Mouse (Mus musculus) heart, postnatal 14 days (tissue): Measurements from ENCODE around the gene Rsbn1. TPM values are rescaled to one million over a fixed set of nuclear protein-coding genes. Genes with fewer than 3 reads are reported as not detected.
A peak's percentile ranks its signal among the peaks of the same experiment; 100 is the strongest.

Experiments
- DNase-seq, 2 experiments: peaks; one replicate each; pipeline ENCODE4 v3.0.0; 2021 to 2022
- intact Hi-C: fragments of 180-260 bp; cut with DNase I; formaldehyde crosslinking; loops from one replicate; pipeline ENCODE4 v1.15.1; 2025
- total RNA-seq, 2 experiments: library from RNA; stranded (reverse); gene quantifications; 2 replicates each; pipeline ENCODE4 v1.2.3; 2021

Rsbn1 gene
- total RNA-seq, 2 experiments from 2014 or later: 9.8 to 9.9 TPM

GRCm38 (mm10) chr3:103927511-103927910 is 13.6 kb downstream of the Rsbn1 start:
- peak; percentile 13 to 33 for DNase-seq
- intact Hi-C loops: no loop called here

DNA sequence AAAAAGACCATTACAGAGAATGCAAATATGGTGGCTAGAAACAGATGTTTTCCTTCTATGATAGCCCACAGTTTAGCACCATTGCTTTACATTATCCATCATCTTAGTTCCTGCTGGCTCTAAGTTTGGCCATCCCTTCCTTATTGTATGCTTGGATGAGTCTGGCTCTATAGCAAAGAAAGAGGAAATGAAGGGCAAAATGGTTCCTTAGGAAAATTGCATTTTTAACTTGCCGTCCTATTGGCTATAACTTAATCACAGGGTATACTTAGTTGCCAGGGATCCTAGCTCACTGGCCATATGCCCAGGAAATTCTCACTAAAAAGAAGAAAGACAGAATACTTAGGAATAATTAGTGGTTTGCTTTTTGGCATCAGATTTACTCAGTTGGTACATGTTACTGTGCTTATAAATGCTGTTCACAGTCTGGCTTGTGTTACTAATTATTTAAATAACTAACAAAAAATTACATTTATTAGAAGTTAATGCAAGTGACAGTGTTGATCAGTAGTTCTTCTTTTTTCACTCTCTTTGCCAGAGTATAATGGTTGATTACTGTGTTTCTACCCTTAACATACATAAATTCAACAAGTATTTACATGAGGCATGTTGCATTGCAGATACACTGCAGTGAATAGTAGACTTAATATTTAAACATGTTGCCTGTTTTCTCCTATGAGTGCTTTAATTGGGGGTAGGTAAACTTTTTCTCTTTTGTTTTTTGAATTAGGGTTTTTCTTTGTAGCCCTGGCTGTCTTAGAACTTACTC is 31.1 kb downstream of the Rsbn1 start:
- intact Hi-C loops: no loop called here
- no peak for DNase-seq

GRCm38 (mm10) chr3:103948666-103949065 is 34.7 kb downstream of the Rsbn1 start:
- DNase-seq: no peak
- intact Hi-C loops: no loop called here

DNA sequence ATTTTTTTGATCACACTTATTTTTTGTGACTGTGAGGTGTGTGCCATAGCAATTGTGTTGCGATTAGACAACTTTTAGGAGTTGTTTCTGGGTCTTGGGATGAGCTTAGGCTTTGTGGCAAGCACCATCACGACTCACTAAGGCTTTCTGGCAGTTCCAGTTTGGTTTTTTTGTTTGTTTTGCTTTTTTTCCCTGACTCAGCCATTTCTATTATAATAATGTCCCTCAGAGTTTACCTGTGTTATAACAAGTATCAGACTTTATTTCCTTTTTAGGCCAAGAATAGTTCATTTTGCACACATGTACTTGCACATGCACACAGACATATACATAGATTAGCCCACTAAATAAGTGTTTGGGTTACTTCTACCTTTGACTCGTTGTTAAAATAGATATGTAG is 46.7 kb downstream of the Rsbn1 start:
- intact Hi-C loops: no loop called here
- DNase-seq: no peak

- DNase-seq: no peak
- intact Hi-C loops: no loop called here
These were observed 53.3 kb downstream of the Rsbn1 start for GRCm38 (mm10) chr3:103967231-103967630.

DNA sequence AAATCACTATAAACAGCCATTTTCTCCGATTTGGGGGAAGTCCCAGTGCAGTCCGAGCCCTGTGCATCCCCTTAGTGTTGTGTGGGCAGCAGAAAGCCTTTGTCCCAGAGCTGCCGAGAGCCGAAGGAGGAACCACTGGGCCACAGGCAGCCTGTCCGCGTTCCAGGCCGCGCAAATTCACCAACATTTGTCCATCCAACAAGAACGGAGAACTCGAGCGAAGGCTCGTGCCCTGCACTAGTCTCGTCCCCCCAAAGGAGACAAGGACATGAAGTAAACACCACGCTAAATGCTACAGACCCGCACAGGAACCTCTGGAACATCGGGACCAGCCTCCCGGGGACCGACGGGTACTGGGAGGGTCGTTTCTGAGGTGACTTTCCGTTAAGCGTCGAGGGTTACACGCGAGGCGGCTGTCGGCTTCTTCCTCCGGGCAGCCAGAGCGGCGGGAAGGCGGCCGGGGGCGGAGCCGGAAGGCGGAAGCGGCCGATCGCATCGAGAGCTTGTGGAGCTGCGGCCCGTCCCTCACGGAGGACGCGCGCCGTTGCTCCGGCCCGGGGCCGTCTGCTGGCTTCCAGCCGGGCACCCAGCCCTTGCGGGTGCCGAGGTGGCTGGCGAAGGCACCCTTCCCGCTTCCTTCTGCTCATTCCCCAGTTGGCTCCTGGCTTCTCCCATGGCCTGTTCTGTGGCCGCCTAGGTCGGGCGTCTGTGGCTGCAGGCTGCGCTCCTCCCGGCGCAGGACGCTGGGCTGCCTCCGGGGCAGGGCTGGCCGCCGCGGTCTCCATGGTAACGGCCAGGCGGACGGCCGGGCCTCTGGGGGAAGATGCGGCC is 54.2 kb downstream of the Rsbn1 start, which contains the start of gene Phtf1:
Gene Phtf1 (plus strand): TSS at position 250 of the 831 bp plus-strand sequence.
- DNase-seq: peak; percentile 89 to 90

GRCm38 (mm10) chr3:103968701-103969100 is 54.8 kb downstream of the Rsbn1 start:
- intact Hi-C loops: loop anchor here (2.0 kb wide), 1 partner anchor 54 kb away; the partner anchor contains the start of gene Rsbn1
- DNase-seq: no peak

More for the DNA sequence above, 54.2 kb downstream of the Rsbn1 start, which contains the start of gene Phtf1:
- intact Hi-C loops: loop anchor here (2.0 kb wide), 1 partner anchor 53 kb away; the partner anchor contains the start of gene Rsbn1

DNA sequence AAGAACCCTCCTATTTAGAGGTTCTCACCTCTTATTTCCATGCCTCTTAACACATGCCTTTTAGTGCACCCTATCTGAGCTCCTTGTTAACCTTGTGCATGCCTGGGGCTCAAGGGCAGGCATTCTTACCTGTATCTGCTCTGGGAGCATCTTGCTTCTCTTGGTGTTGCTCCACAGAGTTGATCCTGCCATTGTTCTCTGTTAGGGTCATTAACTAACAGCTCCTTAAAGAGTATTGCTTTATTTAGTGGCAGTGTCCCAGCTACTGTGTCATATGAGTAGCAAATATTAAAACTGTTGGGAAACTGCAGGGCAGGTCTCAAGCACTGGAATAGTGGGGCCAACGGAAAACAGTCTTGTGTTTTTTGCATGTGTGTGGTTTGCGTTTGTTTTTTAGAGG is 57.2 kb downstream of the Rsbn1 start:
- intact Hi-C loops: no loop called here
- DNase-seq: no peak

- no peak for DNase-seq
- intact Hi-C loops: no loop called here
These were observed 70.6 kb downstream of the Rsbn1 start for GRCm38 (mm10) chr3:103984556-103984955.

GRCm38 (mm10) chr3:103985194-103985593 is 71.3 kb downstream of the Rsbn1 start:
- no peak for DNase-seq

GRCm38 (mm10) chr3:103987831-103988432 is 74.0 kb downstream of the Rsbn1 start:
- DNase-seq: no peak
- intact Hi-C loops: no loop called here

More at GRCm38 (mm10) chr3:103985194-103985593, 71.3 kb downstream of the Rsbn1 start:
- intact Hi-C loops: no loop called here

DNA sequence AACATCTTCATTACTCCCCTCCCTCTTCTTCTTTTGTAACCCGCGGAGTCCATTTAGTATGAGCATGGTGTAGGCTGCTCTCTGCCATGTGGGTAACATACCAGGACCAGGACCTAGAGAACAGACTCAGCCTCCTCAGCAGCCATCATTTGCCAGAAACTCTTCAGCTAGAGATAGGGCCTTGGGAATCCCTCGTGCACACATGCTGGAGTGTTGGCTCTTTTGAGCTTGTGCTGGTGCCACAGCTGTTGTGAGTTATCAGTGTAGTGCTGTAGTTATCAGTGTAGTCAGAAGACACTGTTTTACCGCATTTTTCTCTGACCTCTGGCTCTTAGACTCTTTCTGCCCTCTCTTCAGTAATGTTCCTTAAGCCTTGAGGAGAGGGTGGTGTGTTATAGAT is 75.4 kb downstream of the Rsbn1 start:
- intact Hi-C loops: no loop called here
- no peak for DNase-seq

DNA sequence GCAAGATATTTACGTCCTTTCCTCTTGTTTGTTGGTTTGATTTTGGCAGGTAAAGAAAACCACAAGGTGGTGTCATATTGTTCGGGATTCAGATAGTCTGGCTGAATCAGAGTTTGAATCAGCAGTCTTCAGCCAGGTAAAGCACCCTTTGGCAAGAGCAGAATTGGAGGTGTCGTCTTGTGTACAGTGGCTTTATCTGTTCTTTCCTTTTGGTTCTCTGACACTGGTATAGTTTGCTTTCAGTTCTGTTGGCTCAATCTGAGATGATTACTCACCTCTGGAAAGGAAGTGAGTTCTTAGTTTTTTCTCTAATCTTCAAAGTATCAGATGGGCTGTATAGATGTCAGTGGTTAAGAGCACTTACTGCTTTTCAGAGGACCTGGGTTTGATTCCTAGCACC is 77.4 kb downstream of the Rsbn1 start:
- DNase-seq: no peak

GRCm38 (mm10) chr3:103998724-103999123 is 84.8 kb downstream of the Rsbn1 start:
- DNase-seq: no peak
- intact Hi-C loops: no loop called here

More for the DNA sequence above, 77.4 kb downstream of the Rsbn1 start:
- intact Hi-C loops: no loop called here

GRCm38 (mm10) chr3:104006896-104007466 is 93.1 kb downstream of the Rsbn1 start:
- intact Hi-C loops: no loop called here
- DNase-seq: no peak

GRCm38 (mm10) chr3:104007479-104007878 is 93.6 kb downstream of the Rsbn1 start:
- intact Hi-C loops: no loop called here
- peak; percentile 45 to 61 for DNase-seq

GRCm38 (mm10) chr3:104009924-104010662 is 96.2 kb downstream of the Rsbn1 start:
- intact Hi-C loops: no loop called here
- DNase-seq: no peak

DNA sequence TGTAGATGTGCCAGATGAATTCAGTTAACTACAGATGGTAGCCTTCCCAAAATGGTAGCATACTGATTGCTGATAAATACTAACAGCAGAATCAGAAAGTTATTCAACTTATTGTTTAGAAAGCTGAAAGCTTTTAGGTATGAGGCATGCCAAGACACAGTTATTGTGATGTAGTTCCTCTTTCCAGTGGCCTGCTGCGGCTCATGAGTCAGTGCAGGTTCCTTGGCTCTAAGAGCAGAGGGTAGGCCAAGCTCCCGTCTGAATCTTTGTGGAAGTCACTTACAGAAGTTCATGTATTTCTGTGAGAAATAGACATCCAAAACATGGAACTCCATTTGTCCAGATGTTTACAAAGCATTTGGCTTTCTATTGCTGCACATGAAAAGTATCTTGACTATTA is 98.1 kb downstream of the Rsbn1 start:
- DNase-seq: no peak
- intact Hi-C loops: no loop called here
